Mouse (Mus musculus): ENCODE results near the gene Tab2.
A peak's percentile ranks its signal among the peaks of the same experiment; 100 is the strongest.
"Not testable (repeated sequence)": the region's sequence is repeated elsewhere in the genome, so short reads cannot be mapped to it uniquely, and the experiment has no call there.

Tab2 gene

DNA sequence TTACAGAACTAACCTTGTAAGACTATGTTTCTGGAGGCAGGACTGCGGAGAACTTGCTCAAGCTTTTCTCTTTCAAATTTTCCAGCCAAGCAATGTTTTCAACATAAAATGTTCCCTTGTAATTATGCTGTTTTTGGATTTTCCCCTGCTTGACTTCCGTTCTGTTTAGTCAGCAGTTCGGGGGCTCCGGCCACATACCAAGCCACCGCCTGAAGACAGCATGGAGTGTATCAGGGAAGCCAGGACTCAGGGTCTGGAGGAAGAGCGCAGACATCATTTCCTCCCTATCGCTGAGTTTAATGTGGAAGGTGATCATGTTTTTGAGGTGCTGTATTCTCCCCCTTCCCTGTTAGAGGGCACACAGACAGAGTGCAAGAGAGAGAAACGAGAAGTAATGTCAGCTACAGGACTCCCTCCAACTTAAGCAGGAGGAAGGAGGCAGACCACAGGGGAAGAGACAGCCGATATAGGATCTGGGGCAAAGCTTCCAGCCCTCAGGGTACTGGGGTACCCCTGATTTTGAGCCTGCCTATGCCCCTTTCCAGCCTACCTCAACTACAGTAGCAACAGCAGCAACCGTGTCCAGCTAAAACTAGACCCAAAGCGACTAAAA is 67.7 kb downstream of the Tab2 start:
- no peak for DNase-seq (ENCODE audit: low spot score in 2 of 2)

DNA sequence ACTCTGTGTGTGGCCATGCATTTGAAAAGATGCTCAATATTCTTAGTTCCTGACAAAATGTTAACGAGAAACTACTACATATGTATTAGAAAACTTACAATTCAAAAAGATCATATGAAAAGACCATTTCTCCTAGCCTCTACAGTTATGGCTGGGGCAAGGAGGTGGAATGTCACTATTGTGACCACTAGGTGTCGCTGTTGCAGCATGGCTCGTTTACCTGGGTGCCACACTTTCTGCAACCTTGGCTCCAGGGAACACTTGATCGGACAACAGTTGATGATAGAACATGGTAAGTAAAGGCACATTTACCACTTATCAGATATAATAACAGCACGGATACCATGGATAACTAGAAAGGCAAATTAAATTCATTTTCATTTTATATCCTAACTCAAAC is 72.5 kb downstream of the Tab2 start:
- DNase-seq (ENCODE audit: low spot score in 2 of 2), result peak; percentile 46 to 49

DNA sequence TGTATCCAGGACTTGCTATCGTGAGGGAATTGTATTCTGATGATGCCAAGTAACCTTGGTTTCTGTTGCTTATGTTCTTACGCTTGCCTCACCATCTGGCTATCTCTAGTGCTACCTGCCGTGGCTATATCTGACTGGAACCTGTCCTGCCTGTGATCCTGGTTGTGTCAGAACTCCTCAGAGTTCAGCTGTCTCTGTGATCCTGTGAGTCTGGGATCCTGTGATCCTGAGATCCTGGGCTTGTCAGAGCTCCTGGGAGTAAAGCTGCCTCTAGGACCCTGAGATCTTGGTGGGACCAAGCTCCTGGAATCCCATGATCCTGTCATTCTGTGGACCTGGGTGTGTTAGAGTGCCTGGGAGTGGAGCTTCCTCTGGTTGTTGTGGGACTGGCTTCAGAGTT is 74.1 kb downstream of the Tab2 start:
- DNase-seq (ENCODE audit: low spot score in 2 of 2), result no peak

DNA sequence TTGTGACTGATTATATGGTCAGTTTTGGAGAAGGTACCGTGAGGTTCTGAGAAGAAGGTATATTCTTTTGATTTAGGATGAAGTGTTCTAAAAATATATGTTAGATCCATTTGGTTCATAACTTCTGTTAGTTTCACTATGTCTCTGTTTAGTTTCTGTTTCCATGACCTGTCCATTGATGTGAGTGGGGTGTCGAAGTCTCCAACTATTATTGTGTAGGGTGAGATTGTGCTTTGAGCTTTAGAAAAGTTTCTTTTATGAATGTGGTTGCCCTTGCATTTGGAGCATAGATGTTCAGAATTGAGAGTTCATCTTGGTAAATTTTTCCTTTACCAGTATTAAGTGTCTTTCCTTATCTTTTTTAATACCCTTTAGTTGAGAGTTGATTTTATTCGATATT is 75.7 kb downstream of the Tab2 start:
- not testable (repeated sequence) for DNase-seq (ENCODE audit: low spot score in 2 of 2)

DNA sequence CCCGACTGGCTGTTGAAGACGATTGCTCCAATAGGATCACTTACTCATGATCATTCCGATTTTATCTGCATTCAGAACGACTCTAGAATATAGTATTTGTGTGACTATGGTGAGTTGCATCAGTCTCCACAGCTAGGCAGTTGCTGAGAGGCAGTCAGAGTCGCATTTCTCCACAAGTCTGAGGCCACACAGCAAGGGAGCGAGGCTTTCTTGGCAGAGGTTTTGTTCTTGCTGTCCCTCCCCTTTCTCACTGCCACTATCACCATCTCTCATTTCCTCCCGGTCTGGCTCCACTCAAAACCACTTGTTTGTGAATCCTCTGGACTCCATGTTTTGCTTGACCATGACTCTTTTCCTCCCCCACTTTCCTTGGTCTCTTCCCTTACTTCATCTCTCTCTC is 81.8 kb downstream of the Tab2 start:
- no peak for DNase-seq (ENCODE audit: low spot score in 2 of 2)

DNA sequence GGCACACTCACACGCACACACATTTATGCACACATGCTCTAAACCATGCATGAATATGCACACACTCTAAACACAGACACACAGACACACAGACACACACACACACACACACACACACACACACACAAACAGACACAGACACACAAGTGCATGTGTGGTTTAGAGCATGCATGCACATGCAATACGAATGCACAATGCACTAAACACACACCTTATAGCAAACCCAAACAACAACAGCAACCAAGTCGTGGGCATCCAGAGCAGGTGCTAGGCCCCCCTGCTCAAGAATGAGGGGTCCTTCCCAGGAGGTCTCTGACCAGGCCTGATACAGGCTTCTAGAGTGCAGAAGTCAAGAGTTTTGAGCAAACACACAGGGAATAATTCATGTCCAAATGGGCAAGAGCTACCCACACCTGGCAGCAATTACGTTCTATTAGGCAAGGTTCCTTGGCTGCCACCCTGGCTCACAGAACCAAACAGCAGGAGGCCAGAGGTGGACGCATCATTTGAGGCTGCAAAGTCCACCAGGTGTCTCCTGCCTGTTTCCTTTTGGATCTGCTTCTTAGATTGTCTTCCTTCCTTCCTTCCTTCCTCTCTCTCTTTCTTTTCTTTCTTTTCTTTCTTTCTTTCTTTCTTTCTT is 84.5 kb downstream of the Tab2 start:
- DNase-seq (ENCODE audit: low spot score in 2 of 2), result no peak

GRCm38 (mm10) chr10:7870571-7871315 is 85.3 kb downstream of the Tab2 start:
- DNase-seq (ENCODE audit: low spot score in 2 of 2), result peak; percentile 26 to 36

- DNase-seq (ENCODE audit: low spot score in 2 of 2), result no peak
Measured at GRCm38 (mm10) chr10:7869746-7870145, 86.3 kb downstream of the Tab2 start.

- no peak for DNase-seq (ENCODE audit: low spot score in 2 of 2)
Measured at GRCm38 (mm10) chr10:7867666-7868030, 88.4 kb downstream of the Tab2 start.

DNA sequence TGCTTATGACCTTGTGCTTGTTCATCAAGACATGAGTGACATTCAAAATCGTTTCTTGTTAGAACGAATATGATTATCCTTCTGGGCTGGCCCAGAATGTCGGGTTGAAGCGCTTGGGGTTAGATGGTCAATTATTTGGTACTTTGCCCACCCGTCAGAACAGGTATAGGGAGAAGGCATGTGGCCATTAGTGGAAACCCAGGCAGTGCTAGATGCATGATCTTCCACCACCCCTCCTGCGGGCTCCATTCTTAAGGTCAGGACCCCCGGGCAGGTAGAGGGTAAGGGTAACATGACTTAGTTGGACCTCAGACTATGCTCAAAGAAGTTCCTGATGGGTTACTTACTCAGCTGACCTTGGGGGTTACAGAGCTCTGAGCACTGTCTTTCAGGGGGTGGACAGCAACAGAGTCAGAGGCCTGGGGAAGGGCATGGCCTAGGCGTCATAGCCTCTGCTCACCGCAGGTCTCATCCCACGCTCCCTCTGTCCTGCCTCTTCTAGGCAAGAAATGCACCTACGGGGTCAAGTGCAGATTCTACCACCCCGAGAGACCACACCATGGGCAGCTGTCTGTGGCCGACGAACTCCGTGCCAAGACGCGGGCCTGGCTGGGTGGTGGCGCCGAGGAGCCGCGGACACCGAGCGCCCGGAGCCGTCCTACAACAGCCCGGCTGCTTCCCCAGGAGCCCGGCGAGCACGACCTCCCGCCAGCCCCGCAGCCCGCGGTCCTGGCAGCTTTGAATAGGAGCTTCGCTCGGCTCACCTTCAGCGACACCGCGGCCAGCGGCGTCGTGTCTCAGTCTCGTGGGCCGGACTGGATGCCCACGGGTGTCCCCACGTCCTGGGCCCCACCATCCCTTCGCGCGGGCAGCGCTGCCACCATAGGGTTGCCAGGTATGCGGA is 89.0 kb downstream of the Tab2 start:
- DNase-seq (ENCODE audit: low spot score in 2 of 2), result no peak

DNA sequence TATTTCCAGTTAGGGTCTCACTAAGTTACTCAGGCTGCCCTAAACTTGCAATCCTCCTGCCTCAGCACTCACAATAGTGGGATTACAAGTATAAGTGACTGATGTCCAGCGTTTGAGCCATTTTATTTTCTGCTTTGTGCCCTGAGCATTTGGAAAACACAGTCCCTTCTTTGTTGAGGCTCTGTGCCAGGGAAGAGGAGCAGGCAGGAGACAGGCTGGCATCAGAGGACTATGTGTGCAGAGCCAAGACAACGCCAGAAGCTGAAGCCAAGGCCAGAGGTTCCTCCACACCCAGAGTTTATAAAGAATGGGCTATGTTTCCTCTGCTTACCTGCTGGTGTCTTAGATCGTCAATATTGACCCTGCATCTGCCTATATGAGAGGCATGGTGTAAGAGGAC is 91.2 kb downstream of the Tab2 start:
- no peak for DNase-seq (ENCODE audit: low spot score in 2 of 2)

GRCm38 (mm10) chr10:7864184-7864583 is 91.8 kb downstream of the Tab2 start:
- no peak for DNase-seq (ENCODE audit: low spot score in 2 of 2)

DNA sequence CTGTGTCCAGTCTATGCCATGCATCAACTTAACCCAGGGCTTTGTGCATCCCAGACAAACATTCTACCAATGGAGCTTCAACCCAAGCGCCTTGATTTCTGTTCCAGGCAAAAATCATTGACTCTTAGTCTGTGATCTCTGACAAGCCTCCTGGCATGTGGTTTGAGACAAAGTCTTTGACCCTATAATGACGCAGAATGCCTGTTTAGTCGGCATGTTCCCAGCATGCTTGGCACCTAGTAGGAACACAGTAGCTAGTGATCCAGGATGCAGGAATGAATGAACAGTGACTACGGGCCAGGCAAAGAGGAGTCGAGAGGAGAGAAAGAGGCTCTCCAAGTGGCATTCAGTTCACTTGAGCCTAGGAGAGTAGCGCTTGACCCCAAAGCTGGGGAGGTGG is 92.6 kb downstream of the Tab2 start:
- DNase-seq (ENCODE audit: low spot score in 2 of 2), result no peak

DNA sequence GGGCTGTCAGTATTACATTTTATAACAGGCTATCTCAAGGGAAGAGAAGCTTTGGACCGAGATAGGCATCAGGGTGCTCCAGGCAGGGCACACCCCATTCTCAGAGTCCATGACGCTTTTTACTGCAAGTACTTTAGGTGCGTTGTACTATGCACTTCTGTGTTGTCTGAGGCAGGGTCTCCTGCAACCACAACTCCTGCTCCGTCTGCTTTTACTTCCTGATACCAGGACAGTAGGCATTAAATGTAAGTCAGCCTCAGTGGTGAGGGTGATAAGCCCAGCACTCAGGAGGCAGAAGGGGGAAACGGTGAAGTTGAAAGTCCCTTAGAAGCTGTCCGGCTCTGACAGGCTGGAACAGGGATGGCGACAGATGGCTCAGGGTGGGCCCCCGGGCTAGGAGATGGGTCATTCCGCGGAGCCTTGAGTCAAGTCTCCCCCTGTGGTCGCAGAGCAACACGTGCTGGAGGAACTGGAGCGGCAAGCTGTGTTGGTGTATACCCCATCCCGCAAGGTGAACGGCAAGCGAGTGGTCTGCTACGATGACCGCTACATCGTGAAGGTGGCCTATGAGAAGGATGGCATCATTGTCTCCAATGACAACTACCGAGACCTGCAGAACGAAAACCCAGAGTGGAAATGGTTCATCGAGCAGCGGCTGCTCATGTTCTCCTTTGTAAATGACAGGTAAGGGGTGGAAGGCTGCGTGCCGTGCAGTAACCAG is 93.9 kb downstream of the Tab2 start:
- no peak for DNase-seq (ENCODE audit: low spot score in 2 of 2)

DNA sequence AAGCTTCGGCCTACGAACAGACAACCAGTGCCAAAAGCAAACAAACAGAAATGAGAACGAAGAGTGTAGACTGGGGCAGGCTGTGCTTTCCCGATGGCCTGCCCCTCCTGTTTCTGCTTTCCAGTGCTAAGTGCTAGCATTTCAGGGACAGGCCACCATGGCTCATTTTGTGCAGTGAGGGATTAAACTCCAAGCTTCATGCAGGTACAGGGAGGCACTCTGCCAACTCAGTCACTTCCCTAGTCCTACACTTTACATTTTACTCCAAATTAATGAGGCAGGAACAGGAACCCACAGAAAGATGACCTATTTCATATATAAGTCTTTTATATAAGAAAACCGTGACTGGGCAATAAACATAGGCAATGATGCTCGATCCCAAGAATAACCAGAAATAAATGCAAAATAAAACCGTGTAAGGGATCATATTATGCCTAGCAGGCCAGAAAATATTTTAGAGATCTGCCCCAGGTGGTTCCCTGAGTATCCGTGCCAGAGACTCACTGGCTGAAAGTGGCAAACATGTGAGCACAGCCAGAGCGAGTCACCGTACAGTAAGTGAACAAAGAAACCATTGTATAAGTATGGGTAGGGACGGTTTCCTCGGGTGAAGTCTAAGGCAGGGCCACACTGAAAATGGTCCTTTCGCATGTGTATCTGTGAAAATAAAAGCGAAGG is 94.6 kb downstream of the Tab2 start:
- no peak for DNase-seq (ENCODE audit: low spot score in 2 of 2)

GRCm38 (mm10) chr10:7860494-7860893 is 95.5 kb downstream of the Tab2 start:
- no peak for DNase-seq (ENCODE audit: low spot score in 2 of 2)
